Mouse (Mus musculus): ENCODE measurements around the gene Opcml.

GRCm38 (mm10) chr9:27937660-27938059 lies 147.1 kb downstream of the Opcml start:
- TF ChIP-seq CTCF (IDR thresholded peaks at IDR 0.05; ENCODE audit: borderline replicate concordance, insufficient read depth, low read depth, low read length), result no peak
- TF ChIP-seq POLR2A (IDR thresholded peaks at IDR 0.05; ENCODE audit: borderline replicate concordance, insufficient read depth, low read length), result no peak

Measured in cerebellum, adult 2 months (tissue).